Mouse (Mus musculus): ENCODE data around the gene Aire.
"Not testable (repeated sequence)": the region's sequence is repeated elsewhere in the genome, so short reads cannot be mapped to it uniquely, and the experiment has no call there.

Gene Aire

GRCm38 (mm10) chr10:78049519-78050035 lies 6.2 kb upstream of the Aire start:
- peak; percentile 89 for DNase-seq (ENCODE audit: low read depth, low spot score)

- DNase-seq (ENCODE audit: low read depth, low spot score) = peak; percentile 91
Measured at GRCm38 (mm10) chr10:78048061-78048730, 4.8 kb upstream of the Aire start.

- DNase-seq (ENCODE audit: low read depth, low spot score) = no peak
Measured at GRCm38 (mm10) chr10:78046388-78046787, 3.0 kb upstream of the Aire start.

- no peak for DNase-seq (ENCODE audit: low read depth, low spot score)
Measured at GRCm38 (mm10) chr10:78044531-78044930, 1.1 kb upstream of the Aire start.

- DNase-seq (ENCODE audit: low read depth, low spot score) = no peak
Measured at GRCm38 (mm10) chr10:78042697-78043405, 559 bp downstream of the Aire start.

- DNase-seq (ENCODE audit: low read depth, low spot score) = no peak
Measured at GRCm38 (mm10) chr10:78042096-78042495, 1.3 kb downstream of the Aire start.

GRCm38 (mm10) chr10:78041647-78042046 lies 1.8 kb downstream of the Aire start, which contains the start of gene Dnmt3l:
Dnmt3l (plus strand) TSS chr10:78041947.
- DNase-seq (ENCODE audit: low read depth, low spot score) = no peak

GRCm38 (mm10) chr10:78037139-78037538 lies 6.3 kb downstream of the Aire start:
- DNase-seq (ENCODE audit: low read depth, low spot score) = no peak

GRCm38 (mm10) chr10:78031987-78032386 lies 11.4 kb downstream of the Aire start:
- DNase-seq (ENCODE audit: low read depth, low spot score) = no peak

GRCm38 (mm10) chr10:78029080-78029479 lies 14.3 kb downstream of the Aire start:
- no peak for DNase-seq (ENCODE audit: low read depth, low spot score)

- DNase-seq (ENCODE audit: low read depth, low spot score) = peak; percentile 88
Measured at GRCm38 (mm10) chr10:78028129-78028528, 15.3 kb downstream of the Aire start.

GRCm38 (mm10) chr10:78025453-78025852 lies 18.0 kb downstream of the Aire start:
- not testable (repeated sequence) for DNase-seq (ENCODE audit: low read depth, low spot score)

GRCm38 (mm10) chr10:78019984-78020383 lies 23.4 kb downstream of the Aire start:
- not testable (repeated sequence) for DNase-seq (ENCODE audit: low read depth, low spot score)

- no peak for DNase-seq (ENCODE audit: low read depth, low spot score)
Measured at GRCm38 (mm10) chr10:78019291-78019690, 24.1 kb downstream of the Aire start.

GRCm38 (mm10) chr10:78018797-78019203 lies 24.6 kb downstream of the Aire start:
- peak; percentile 82 for DNase-seq (ENCODE audit: low read depth, low spot score)

- no peak for DNase-seq (ENCODE audit: low read depth, low spot score)
Measured at GRCm38 (mm10) chr10:78016366-78016765, 27.0 kb downstream of the Aire start.

GRCm38 (mm10) chr10:78015489-78015888 lies 27.9 kb downstream of the Aire start:
- DNase-seq (ENCODE audit: low read depth, low spot score) = no peak

GRCm38 (mm10) chr10:78012661-78013495 lies 30.5 kb downstream of the Aire start:
- DNase-seq (ENCODE audit: low read depth, low spot score) = peak; percentile 72

- DNase-seq (ENCODE audit: low read depth, low spot score) = not testable (repeated sequence)
Measured at GRCm38 (mm10) chr10:78011116-78011515, 32.3 kb downstream of the Aire start.

- DNase-seq (ENCODE audit: low read depth, low spot score) = peak; percentile 14
Measured at GRCm38 (mm10) chr10:78010335-78010734, 33.1 kb downstream of the Aire start.

GRCm38 (mm10) chr10:78009945-78010293 lies 33.5 kb downstream of the Aire start, which contains the start of gene Pfkl:
Pfkl (minus strand) TSS chr10:78010083.
- peak; percentile 79 for DNase-seq (ENCODE audit: low read depth, low spot score)

Measured in ES-CJ7 (cell line).